Mouse (Mus musculus) 416B (cell line): ENCODE measurements at regions not wholly inside any gene's neighbourhood (a gene's known extent, or its start where the extent isn't known, plus 50 kb on each side); places are given as distances from the start of the nearest gene placed in this dataset.

Source experiments
- DNase-seq: peaks from one replicate; pipeline ENCODE4 v3.0.0; 2011; ENCODE audit warnings: low read depth

DNA sequence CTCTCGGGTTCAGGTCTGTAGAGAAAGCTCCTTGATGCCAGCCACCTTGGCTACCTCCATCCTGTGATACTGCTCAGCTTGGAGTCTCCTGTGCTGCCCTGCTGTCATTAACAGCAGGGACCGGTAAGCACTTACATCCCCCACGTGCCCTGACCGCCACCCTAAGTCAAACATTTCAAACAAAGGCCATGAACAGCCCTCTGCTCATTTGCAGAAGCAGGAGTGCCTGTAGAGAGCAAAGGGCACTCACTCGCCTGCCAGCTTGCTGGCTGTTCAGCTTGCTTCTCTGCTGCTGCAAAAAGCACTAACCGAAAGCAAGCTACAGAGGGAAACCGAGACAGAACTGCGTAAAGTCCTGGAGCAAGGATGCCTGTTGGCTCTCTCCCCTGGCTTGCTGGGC, 61.8 kb upstream of the Thy1 start:
- no peak for DNase-seq

DNA sequence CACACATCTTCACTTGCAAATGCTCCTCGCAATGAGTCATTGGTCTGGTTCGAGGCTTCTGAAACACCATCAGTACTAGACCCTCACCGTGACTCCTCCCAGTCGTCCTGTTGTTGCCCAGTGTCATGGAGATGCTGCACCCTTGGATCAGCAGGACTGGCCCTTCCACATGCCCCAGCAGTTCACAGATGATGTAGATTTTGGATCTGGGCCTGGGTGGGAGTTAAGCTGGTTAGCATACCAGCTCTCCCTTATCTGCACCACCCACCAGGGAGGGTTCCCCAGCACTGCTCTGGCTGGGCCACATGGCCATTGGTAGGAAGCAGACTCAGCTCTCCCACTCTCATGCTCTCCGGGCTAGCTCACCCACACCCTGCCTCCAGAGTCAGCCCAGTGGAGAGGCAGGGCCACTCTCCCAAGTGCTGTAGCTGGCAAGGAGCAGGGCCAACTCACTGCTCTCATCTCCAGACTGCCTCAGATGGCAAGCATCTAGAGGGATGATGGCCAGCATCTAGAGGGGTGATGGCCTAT, 60.8 kb upstream of the Thy1 start:
- no peak for DNase-seq

DNA sequence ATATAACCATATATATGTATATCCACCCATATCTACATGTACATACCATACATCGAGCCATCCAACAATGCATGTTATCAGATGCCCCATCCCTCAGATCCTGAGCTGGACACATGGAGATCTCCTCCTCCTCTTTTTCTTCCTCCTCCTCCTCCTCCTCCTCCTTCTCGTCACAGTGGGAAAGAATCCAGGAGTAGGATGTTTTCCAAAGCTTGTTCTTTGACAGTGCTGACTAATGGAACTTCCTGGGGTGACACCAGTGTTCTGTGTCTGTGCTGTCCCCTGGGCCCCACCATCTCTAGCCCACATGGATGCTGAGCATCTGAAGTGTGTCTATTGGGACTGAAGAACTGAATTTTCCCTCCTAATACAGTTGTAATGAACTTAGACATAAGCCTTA, 60.0 kb upstream of the Thy1 start:
- DNase-seq: no peak

DNA sequence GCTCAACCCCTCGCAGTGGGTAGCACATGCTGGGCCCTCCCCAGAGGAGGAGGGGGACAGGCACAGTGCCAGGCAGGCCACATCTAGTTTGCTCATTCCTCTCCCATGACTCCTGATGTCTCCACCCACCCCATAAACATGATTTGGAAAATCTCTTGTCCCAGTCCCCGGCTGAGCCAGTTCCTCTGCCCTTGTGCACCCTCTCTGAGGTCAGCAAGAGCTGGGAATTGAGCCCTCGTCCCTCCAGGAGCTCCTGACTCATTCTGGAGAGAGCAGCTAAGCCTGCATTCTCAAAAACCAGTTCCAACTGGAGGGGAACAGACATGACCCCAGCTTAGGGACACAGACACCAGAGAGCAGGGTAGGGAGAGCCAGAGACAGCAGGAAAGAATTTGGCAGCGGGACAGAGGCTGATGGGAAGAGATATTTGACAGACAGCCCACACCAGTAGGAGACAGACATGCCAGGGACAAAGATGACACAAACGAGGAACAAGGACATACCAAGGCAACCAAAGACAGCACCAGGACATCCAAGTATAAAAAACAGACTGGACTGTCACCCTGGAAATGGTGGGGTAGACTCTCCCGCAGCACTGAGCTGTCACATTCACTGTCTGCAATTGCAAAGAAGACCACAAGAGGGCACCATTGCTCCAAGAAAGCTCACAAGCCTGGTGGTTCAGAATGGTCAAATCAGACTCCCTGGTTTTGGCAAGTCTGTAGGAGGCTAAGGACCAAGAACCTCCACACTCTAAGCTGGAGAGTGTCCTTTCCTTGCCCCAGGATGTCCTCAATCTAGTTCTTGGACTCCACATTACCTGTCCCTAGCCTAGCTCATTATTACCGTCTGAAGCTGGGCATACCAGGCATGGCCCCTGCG, 58.8 kb upstream of the Thy1 start:
- peak; percentile 76 for DNase-seq

DNA sequence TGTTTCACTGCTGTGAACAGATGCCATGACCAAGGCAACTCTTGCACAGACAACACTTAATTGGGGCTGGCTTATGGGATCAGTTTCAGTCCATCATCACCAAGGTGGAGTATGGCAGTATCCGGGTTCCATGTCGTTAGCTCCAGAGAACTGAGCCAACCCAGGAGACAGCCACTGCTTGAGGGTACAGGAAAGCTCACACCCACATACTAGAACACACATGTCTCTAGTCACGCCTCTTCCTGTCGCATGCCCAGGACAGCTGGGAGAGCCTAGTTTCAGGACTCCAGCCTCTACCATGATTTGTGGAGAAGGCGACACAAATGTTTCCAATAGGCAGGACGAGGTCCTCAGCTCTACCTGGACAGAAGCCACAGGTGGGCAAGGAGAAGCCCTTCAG, 55.2 kb upstream of the Thy1 start:
- no peak for DNase-seq

DNA sequence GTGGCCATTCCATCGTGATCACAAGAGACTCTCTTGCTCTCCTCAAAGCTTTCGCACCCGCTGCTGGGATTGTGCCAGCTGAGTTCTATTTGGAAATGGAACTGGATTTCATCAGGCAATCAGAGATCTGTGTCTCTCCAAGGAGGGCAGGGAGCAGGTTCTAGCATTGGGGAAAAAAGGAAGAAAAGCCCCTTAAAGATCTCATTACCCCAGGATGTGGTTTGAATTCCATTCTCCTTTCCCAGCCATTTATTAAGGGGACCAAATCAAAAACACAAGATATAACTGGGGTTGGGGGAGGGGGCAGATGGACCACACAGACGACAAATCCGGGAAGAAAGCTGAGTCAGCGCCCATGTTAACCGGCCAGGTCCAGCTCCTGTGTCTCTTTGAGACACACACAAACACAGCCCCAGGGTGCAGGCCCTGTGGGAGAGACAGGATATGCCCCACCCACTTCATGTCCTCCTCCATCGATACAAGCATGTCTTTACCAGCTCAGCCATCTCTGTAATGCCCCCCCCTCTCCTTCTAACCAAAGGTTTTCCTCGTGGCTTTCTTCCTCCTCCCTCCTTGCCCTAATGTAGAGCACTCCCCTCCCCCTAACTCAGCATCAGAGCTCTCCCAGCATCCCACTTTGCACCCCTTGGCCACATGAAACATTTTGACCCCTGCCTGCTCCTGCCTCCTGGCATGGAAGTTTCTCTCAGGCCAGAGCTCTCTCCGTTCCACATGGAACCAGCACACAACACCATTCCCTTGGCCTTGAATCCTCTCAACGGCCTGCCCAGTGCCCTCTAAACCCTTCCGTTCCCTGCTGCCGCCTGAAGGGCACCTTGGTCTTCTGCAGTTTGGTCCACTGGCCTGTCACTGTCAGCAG, 54.0 kb upstream of the Thy1 start:
- DNase-seq: no peak

DNA sequence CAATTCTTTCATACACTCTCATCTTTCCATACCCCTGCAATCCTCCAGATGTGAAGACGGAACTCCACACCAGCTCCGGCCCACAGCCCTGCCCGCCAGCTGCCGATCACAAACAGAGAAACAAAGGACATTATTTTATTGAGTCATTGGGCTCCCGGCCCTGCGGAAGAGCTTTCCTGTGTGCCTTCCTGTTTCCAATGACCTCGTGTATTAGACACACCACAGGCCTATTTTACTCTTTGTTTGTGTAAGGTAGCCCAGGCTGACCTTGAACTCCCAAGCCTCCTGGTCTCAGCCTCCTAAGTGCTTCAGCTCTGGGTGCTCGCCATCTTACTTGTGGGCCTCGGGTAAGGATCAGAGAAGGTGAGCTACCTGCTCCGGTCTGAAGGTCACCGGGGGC, 53.1 kb upstream of the Thy1 start:
- peak; percentile 5 for DNase-seq

DNA sequence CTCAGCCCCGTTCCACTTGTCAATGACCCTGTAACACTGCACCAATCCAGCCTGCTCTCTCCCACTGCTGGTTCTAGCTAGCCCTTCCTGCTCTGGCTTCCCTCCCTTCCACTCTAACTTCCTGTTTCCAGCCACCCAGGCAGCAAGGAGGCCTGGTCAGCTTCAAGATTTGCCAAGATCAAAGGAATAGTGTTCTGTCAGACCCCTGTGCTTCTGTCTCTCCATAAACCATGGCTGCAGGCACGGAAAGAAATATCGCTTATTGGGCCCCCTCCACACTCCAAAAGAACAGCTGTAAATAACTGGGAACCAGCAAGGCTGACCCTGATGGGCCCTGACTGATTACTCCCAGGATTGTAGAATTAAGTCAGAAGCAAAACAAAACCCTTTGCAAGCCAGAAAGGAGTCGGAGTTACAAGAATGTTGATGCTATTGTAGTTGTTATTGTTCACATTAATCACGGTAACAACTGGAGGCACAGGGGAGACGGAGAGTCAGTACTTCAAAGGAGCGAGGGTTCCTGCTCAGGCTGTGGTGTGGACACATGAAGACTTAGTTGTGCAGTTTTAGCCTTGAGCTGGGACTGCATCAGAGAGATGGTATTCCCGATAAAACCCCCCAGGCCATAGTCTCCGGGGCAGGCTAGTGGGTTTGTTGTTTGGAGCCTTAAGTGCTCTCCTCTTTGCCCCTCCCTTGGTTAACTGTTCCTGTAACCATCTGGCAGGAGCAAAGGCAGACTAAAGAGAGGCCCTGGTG, 49.8 kb upstream of the Thy1 start:
- DNase-seq: no peak
